Mouse (Mus musculus) layer of hippocampus, postnatal 36 days (tissue): ENCODE measurements around the gene Rybp. TPM values are rescaled to one million over a fixed set of nuclear protein-coding genes. Genes with fewer than 3 reads are reported as not detected.

ENCODE experiments used
- DNase-seq, 2 experiments: peaks; one replicate each; pipeline ENCODE4 v3.0.0; 2022
- total RNA-seq, 2 experiments: library from RNA; stranded (reverse); gene quantifications; 2 replicates each; pipeline ENCODE4 v1.2.3; 2021

Rybp gene
- total RNA-seq, 2 experiments from 2014 or later, result 58.0 to 59.0 TPM

DNA sequence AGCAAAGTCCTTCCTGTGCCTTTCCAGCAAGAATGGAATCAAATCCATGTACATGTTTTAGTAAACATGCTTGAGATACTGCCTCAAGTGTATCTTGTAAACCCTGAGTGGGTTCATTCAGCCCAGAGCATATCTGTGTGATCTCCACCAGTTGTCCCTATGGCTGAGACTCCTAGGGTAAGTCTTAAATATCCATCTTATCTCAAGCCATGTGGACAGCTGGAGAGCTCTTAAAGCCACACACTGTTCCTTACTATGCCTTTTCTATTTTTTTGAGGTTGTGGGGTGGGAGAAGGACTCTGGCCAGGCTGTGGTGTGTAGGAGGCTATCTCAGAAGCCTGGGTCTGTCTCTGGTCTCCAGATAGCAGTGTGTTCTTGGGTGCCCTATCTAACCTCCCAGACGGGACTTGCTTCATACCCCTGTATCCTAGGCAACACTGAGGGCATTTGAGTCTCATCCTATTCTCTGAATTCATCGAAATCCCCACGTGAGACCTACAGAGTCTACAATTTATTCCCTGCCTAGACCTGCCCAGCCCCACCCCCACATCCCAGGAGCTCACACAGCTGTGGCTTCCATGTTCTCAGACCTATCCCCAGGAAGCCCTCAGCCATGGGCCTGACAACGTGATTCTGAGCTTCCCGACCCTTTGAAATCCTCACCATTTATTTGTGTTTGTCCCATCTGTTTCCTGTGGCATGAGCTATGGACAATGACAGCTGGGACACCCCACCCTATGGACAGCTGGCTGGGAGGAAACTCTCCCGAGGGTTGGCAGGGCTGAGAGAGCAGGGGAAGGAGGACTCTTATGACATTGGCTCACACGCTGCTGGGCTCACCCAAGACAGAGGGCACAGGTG lies 98.2 kb downstream of the Rybp start:
- no peak for DNase-seq

DNA sequence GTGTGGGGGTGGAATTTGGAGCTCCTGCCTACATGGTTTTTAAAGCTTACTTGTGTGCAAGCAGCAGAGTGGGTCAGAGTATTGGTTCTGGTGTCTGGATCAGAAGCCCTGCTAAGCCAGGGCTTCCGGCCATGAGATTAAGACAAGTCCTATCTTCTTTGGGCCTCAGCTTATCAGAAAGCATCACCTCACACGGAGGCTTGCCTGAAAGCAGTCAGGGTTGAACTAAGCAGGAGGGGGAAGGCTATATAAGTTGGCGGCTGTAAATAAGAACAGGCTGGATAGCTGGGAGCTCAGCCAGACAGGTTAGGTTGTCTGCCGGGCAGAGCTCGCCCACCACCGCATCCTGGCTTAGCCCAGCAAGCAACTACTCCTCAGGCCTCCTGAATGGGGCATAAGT lies 99.5 kb downstream of the Rybp start:
- no peak for DNase-seq

DNA sequence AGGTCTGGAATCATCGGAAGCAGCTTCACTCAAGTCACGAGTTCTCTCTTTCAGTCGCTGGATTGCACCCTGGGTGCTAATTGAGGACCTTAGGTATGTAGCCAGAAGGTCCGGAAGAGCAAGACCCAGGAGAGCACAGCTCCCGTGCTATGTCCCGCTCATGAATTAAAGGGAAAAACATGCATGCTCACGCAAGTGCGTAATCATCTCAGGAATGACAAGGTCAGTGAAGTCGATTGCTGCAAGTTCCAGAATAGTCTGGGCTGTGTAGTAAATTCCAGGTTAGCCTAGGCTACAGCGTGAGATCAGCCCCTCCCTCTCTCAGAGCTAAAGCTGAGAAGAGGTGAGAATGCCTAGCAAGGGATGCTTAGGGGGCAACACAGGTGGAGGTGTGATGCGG lies 100.5 kb downstream of the Rybp start:
- DNase-seq, result no peak

DNA sequence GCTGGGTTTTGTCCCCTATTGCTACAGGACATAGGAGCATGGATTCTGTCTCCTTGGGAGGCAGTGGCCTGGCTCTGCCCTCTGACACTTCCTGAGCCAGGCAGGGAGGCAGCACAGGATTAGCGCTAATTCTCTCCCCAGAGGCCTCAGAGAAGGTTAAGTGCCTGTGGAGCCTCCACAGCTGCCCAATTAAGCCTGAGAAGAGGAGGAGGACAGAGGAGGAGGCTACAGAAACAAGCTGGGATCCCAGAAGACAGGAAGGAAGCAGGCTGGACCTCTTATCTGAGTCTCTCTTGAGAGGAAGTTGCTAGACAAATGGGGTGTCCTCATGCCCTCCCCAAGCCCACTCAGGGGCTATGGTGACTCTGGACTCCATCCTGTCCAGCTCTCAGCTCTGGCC lies 101.8 kb downstream of the Rybp start:
- no peak for DNase-seq

DNA sequence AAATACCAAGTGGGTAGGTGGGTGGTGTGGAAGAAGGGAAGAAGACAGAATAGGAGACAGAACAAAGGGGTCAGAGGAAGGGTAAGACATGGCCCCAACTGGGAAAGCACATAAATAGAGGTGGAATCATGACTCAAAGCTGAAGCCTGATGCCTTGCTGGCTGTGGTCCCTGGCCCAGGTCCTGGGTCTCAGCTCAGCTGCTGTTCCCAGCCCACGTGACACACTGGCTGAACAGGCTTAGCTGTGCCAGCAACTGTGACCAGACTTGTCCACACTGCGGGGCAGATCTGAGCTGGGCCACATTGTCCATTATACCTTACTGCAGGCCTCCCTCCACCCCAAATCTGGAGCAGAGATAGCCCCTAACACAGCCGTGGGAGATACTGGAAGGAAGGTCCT lies 103.9 kb downstream of the Rybp start:
- no peak for DNase-seq

DNA sequence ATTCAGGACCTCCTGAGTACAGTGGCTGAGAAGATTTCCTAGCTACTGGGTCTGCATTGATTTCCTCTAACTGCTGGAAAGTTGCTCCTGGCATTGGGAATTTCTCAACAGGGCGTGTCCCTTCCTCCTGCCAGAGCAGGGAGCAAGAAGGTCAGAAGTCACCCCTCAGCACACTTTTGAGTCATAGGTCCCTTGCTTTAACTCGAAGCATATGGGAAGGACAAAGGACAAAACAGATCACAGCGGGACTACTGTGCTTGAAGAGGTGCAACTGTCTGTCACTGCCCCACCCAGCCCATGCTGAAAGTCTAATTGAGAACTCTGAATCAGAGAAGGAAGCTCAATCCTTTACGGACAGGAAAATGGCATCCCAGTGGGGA lies 106.4 kb downstream of the Rybp start:
- no peak for DNase-seq

DNA sequence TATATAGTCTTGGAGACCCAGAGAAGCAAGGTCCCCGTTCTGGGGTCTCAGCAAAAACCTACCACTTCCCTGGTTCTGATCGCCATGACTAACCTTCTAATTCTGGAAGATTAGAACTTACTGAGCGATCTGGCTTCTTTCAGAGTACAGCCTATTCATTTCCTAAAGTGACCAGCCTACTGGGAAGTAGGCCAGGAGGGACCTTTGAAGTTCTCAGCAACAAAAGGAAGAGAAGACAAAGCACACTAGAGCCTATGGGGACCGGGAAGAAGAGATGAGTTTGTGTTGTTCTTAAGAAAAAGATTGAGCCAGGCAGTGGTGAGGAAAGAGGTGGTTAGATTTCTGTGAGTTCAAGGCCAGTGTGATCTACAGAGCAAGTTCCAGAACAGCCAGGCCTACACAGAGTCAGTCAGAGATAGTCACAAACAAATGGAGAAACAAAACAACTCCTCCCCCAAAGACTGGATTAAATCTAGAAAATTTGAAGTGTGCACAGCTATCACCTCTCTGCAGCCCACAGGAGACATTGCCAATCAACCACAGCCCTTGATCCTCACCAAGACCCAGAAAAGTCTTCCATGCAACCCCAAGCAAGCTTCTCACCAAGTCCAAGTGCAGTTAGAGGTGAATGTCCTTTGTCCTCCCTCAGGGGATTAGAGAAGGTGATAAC lies 106.9 kb downstream of the Rybp start:
- no peak for DNase-seq

DNA sequence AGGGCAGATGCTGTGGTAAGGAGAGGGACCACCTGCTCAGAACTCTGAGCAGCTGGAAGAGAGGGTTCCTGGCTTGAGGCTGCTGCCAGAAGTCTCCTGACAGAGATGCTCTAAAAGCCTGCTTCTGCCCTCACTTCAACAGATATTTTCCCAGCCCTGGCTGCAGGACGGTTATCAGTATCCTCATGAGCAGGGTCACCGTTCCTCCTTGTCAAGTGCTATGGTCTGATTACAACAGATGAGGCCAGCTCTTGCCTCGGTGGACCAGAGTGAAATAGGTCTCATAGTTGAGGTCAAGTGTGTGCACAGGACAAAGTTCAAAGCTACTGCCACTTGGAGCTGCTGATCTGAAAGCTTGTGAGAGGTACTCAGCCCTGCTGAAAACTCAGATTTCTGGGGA lies 108.5 kb downstream of the Rybp start:
- no peak for DNase-seq
